Mouse (Mus musculus): Measurements from ENCODE around the gene Psma3.

Gene Psma3

DNA sequence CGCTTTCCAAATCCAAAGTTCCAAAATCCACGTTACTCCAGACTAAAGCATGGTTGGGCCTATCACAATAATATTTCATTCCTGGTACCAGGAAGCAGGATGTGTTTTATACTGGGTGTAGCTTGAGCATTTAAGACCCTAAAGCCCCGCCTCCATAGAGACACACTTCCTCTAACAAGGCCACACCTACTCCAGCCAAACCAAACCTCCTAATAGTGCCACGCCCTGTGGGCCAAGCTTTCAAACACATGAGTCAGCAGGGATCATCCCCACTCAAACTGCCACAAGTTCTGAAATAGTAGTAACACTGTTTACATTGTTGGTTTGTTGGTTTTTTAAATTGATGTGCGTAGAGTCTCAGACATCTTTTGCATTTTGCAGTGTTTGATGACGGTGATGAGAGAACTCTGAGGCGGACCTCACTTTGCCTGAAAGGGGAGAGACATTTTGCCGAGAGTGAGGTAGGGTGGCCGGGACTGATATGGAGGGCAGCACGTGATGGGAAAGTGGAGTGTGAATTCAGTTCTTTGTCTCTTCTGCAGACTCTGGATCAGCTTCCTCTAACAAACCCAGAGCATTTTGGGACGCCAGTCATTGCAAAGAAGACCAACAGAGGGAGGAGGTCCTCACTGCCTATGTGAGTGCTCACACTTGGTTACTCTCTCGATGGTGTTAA, 62.4 kb downstream of the Psma3 start:
- in situ Hi-C loops (cut with MboI; ENCODE audit: unreplicated experiment in 2 of 2), result no loop called here

DNA sequence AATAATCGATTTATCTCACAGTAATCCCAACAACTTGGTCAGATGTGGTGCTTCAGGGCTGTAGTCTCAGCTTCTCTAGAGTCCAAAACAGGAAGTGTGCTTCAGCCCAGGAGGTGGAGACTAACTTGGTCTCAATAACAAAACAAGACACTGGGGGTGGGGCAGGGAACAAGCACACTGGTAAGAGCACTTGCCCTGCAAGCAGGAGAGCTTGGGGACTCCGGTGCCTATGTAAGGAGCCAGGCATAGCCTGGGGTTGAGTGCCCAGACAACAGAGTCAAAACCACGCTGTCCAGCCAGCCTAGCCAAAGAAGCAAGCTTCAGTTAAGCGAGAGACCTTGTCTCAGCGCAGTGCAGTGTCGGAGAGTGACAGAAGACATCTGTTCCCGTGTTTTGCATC, 66.0 kb downstream of the Psma3 start:
- in situ Hi-C loops (cut with MboI; ENCODE audit: unreplicated experiment in 2 of 2), result loop anchor here in 1 of 2 experiments (10.0 kb wide), 1 partner anchor 66 kb away; the partner anchor contains the start of gene Psma3

DNA sequence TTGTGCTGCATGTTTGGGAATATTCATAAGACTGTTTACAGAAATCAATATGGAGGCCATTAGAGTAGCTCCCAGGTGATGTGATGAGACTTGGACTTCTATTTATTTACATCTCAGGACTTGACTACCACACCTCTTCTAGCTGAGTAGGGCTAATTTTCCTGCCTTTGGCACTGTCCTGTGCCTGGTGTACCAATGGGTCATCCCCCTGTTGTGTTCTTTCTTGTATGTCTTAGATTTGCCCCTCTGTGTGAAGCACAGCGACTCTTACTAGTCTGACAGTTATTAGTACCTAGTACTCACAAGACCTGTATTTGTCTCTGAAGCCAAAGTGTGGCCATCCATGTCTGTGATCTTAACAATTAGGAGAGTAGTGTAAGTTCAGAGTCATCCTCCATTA, 68.0 kb downstream of the Psma3 start:
- in situ Hi-C loops (cut with MboI; ENCODE audit: unreplicated experiment in 2 of 2), result loop anchor here in 1 of 2 experiments (10.0 kb wide), 1 partner anchor 68 kb away; the partner anchor contains the start of gene Psma3

DNA sequence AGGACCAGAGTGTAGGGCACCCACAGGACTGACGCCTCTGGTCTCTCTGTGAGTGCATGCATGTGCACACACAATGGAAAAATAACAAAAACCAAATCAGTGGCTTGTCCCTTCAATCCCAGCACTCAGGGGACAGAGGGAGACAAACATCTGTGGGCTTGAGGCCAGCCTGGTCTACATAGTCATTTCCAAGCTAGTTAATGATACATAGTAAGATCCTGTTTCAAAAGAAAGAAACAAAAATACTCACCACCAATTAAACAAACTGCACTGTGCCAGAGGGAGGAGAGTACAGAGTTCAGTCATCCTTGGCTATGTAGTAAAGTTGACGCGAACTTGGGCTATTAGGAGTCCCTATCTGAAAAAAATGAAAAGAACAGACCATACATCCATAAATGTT, 69.2 kb downstream of the Psma3 start:
- in situ Hi-C loops (cut with MboI; ENCODE audit: unreplicated experiment in 2 of 2), result loop anchor here in 1 of 2 experiments (10.0 kb wide), 1 partner anchor 69 kb away; the partner anchor contains the start of gene Psma3

DNA sequence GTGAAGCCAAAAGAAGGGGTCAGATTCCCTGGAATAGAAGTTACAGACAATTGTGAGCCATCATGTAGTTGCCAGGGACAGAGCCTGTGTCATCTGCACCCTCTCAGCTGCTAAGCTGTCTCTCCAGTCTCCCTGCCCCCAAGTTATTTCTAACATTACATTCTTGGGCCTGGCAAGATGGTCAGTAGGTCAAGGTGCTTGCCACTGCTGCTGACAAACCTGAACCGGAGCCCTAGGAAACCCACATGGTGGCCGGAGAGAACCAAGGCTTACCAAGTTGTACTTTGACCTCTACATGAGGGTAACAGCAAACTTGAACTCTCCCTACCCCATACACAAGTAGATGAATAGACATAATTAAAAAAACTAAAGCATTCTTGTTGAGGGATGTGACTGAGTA, 70.1 kb downstream of the Psma3 start:
- in situ Hi-C loops (cut with MboI; ENCODE audit: unreplicated experiment in 2 of 2), result loop anchor here in 1 of 2 experiments (10.0 kb wide), 1 partner anchor 70 kb away; the partner anchor contains the start of gene Psma3

All from v-Abl transformed pro-B cells (cell line).